Mouse (Mus musculus) gastrocnemius, adult 2 months (tissue): ENCODE measurements around the gene Cox7a1. TPM values are rescaled to one million over a fixed set of nuclear protein-coding genes. Genes with fewer than 3 reads are reported as not detected.

ENCODE experiments used
- DNase-seq: peaks from one replicate; pipeline ENCODE4 v3.0.0; 2022
- H3K27ac ChIP-seq: fragments of 200-600 bp; 2 replicates; pipeline ENCODE4 v1.8.1; 2022; ENCODE audit warnings: mild to moderate bottlenecking
- H3K4me3 ChIP-seq: fragments of 200-600 bp; 2 replicates; pipeline ENCODE4 v1.8.1; 2022; ENCODE audit warnings: mild to moderate bottlenecking, moderate library complexity
- CTCF ChIP-seq: fragments of 200-600 bp; IDR thresholded peaks from 2 replicates; pipeline ENCODE4 v1.8.1; 2022; ENCODE audit warnings: antibody characterized with exemption, mild to moderate bottlenecking, moderate library complexity
- intact Hi-C: fragments of 180-260 bp; cut with DNase I; formaldehyde crosslinking; loops from one replicate; pipeline ENCODE4 v1.15.1; 2025
- total RNA-seq, 2 experiments: library from RNA; stranded (reverse); gene quantifications; 2 replicates each; pipeline ENCODE4 v1.2.3; 2021

Gene Cox7a1
- total RNA-seq, 2 experiments from 2014 or later: 850 to 1,151 TPM

- intact Hi-C loops: no loop called here
- peak overlapping the region; percentile 28 for H3K27ac ChIP-seq
- H3K4me3 ChIP-seq: peak overlapping the region; percentile 83; the same call in 1 of the 2 replicates
- DNase-seq: no peak
- TF ChIP-seq CTCF: no peak
Observed at GRCm38 (mm10) chr7:30233387-30233786, 49.4 kb downstream of the Cox7a1 start.

GRCm38 (mm10) chr7:30234276-30234858, 50.4 kb downstream of the Cox7a1 start:
- Histone ChIP-seq H3K4me3 (no peak overlapping the region), H3K27ac (peak overlapping the region; percentile 28)
- DNase-seq: peak; percentile 68
- no peak for TF ChIP-seq CTCF
- intact Hi-C loops: no loop called here

- intact Hi-C loops: no loop called here
- no peak overlapping the region for H3K4me3 ChIP-seq
- TF ChIP-seq CTCF: no peak
Observed at GRCm38 (mm10) chr7:30235091-30235490, 51.1 kb downstream of the Cox7a1 start.

GRCm38 (mm10) chr7:30235625-30236024, 51.7 kb downstream of the Cox7a1 start, which contains the start of gene Ovol3:
Gene Ovol3 (minus strand): TSS chr7:30235725.
- Histone ChIP-seq H3K27ac (peak within 1 kb of the TSS; percentile 9; the same call in 1 of the 2 replicates), H3K4me3 (no peak within 1 kb of the TSS)
- no peak for DNase-seq
- TF ChIP-seq CTCF: no peak
- intact Hi-C loops: no loop called here

More at GRCm38 (mm10) chr7:30235091-30235490, 51.1 kb downstream of the Cox7a1 start:
- H3K27ac ChIP-seq: no peak overlapping the region
- DNase-seq: no peak

Other genes with a start within 250 kb of the Cox7a1 start
- 1 to 10 TPM; 5.7 to 6.6 TPM for gene Zfp74, start 230.1 kb upstream of the Cox7a1 start, total RNA-seq
- 10 to 100 TPM; 12.8 to 16.1 TPM for gene Zfp568, start 200.2 kb upstream of the Cox7a1 start, total RNA-seq
- 1 to 10 TPM; 1.8 to 2.1 TPM for gene Zfp14, start 132.8 kb upstream of the Cox7a1 start, total RNA-seq
- gene Zfp82, start 111.2 kb upstream of the Cox7a1 start, total RNA-seq: 1 to 10 TPM; 1.3 to 2.3 TPM
- gene Gm26920, start 93.7 kb upstream of the Cox7a1 start, total RNA-seq: under 1 TPM in 1 of 2 experiments, not detected in 1; 0.59 TPM
- 1 to 10 TPM; 1.2 to 3.4 TPM for gene Zfp566, start 93.6 kb upstream of the Cox7a1 start, total RNA-seq
- gene Zfp260, start 89.4 kb upstream of the Cox7a1 start, total RNA-seq: 10 to 100 TPM; 33.5 to 39.2 TPM
- 1 to 10 TPM; 1.1 to 1.3 TPM for gene Zfp382, start 62.2 kb upstream of the Cox7a1 start, total RNA-seq
- 10 to 100 TPM; 28.5 to 32.5 TPM for gene Zfp146, start 14.4 kb upstream of the Cox7a1 start, total RNA-seq
- 100 to 1,000 TPM; 178 to 186 TPM for gene Capns1, start 14.7 kb downstream of the Cox7a1 start, total RNA-seq
- 10 to 100 TPM; 62.1 to 68.0 TPM for gene Polr2i, start 47.8 kb downstream of the Cox7a1 start, total RNA-seq
- 10 to 100 TPM; 29.8 to 31.5 TPM for gene Tbcb, start 48.1 kb downstream of the Cox7a1 start, total RNA-seq
- not detected for gene Ovol3, start 51.6 kb downstream of the Cox7a1 start, total RNA-seq
- under 1 TPM in 1 of 2 experiments, not detected in 1; 0.26 TPM for gene Thap8, start 96.0 kb downstream of the Cox7a1 start, total RNA-seq
- 1 to 10 TPM; 1.7 to 3.0 TPM for gene Wdr62, start 96.3 kb downstream of the Cox7a1 start, total RNA-seq
- gene Clip3, start 107.6 kb downstream of the Cox7a1 start, total RNA-seq: 1 to 10 TPM; 5.5 to 5.8 TPM
- 10 to 100 TPM; 21.0 to 22.9 TPM for gene Alkbh6, start 124.6 kb downstream of the Cox7a1 start, total RNA-seq
- gene Syne4, start 130.7 kb downstream of the Cox7a1 start, total RNA-seq: 1 to 10 TPM; 1.8 to 2.1 TPM
- gene E130208F15Rik, start 137.6 kb downstream of the Cox7a1 start, total RNA-seq: under 1 TPM; 0.36 to 0.42 TPM
- gene Sdhaf1, start 139.8 kb downstream of the Cox7a1 start, total RNA-seq: 1 to 10 TPM; 5.9 to 6.9 TPM
- 1 to 10 TPM; 3.8 to 4.3 TPM for gene Lrfn3, start 178.6 kb downstream of the Cox7a1 start, total RNA-seq
- 1 to 10 TPM; 2.6 to 5.7 TPM for gene Tyrobp, start 229.6 kb downstream of the Cox7a1 start, total RNA-seq
- not detected for gene Hcst, start 235.7 kb downstream of the Cox7a1 start, total RNA-seq
- gene Nfkbid, start 237.6 kb downstream of the Cox7a1 start, total RNA-seq: under 1 TPM; 0.11 to 0.13 TPM